Mouse (Mus musculus): ENCODE measurements around the gene Ergic2. TPM values are rescaled to one million over a fixed set of nuclear protein-coding genes. Genes with fewer than 3 reads are reported as not detected.

The Ergic2 gene
- polyA plus RNA-seq, 1 experiment from 2014 or later, result 213 TPM

GRCm38 (mm10) chr6:148222686-148223085 lies 10.5 kb upstream of the Ergic2 start:
- H3K9me3 ChIP-seq (ENCODE audit: control insufficient read depth, low read length), result no peaks in the 10 kb centered on the region
- no peak for ATAC-seq (replicated peaks; ENCODE audit: low FRiP score)
- no peak overlapping the region for H3K4me3 ChIP-seq (ENCODE audit: low read depth, low read length)
- no peaks in the 10 kb centered on the region for H3K36me3 ChIP-seq (ENCODE audit: control insufficient read depth, insufficient read depth, low read length)
- WGBS, result 73% methylated on average over 2 of the region's 2 CpGs
- H3K27me3 ChIP-seq (ENCODE audit: control insufficient read depth, insufficient read depth, low read length), result no peaks in the 10 kb centered on the region
- H3K9ac ChIP-seq (ENCODE audit: low read length), result no peak overlapping the region
- DNase-seq (ENCODE audit: low spot score), result no peak
- no peak overlapping the region for H3K27ac ChIP-seq (ENCODE audit: low read depth, low read length)
- H3K4me2 ChIP-seq (ENCODE audit: low read depth, low read length, severe bottlenecking), result no peak overlapping the region
- H3K4me1 ChIP-seq (replicated peaks; ENCODE audit: control insufficient read depth, insufficient read depth, low read length), result no peaks in the 10 kb centered on the region

- no peaks in the 10 kb centered on the region for H3K9me3 ChIP-seq (ENCODE audit: control insufficient read depth, low read length)
- no peaks in the 10 kb centered on the region for H3K4me1 ChIP-seq (replicated peaks; ENCODE audit: control insufficient read depth, insufficient read depth, low read length)
- H3K4me3 ChIP-seq (ENCODE audit: low read depth, low read length), result no peak overlapping the region
- no peaks in the 10 kb centered on the region for H3K27me3 ChIP-seq (ENCODE audit: control insufficient read depth, insufficient read depth, low read length)
- no peaks in the 10 kb centered on the region for H3K36me3 ChIP-seq (ENCODE audit: control insufficient read depth, insufficient read depth, low read length)
- WGBS, result 89% methylated on average over 2 of the region's 2 CpGs
- H3K9ac ChIP-seq (ENCODE audit: low read length), result no peak overlapping the region
- H3K4me2 ChIP-seq (ENCODE audit: low read depth, low read length, severe bottlenecking), result no peak overlapping the region
- H3K27ac ChIP-seq (ENCODE audit: low read depth, low read length), result no peak overlapping the region
- no peak for ATAC-seq (replicated peaks; ENCODE audit: low FRiP score)
- no peak for DNase-seq (ENCODE audit: low spot score)
Measured at GRCm38 (mm10) chr6:148218235-148219076, 6.3 kb upstream of the Ergic2 start.

GRCm38 (mm10) chr6:148216752-148217151 lies 4.6 kb upstream of the Ergic2 start:
- Histone ChIP-seq H3K4me2 (ENCODE audit: low read depth, low read length, severe bottlenecking) (no peak overlapping the region), H3K27ac (ENCODE audit: low read depth, low read length) (no peak overlapping the region), H3K9ac (ENCODE audit: low read length) (no peak overlapping the region), H3K4me1 (replicated peaks; ENCODE audit: control insufficient read depth, insufficient read depth, low read length) (no peaks in the 10 kb centered on the region), H3K36me3 (ENCODE audit: control insufficient read depth, insufficient read depth, low read length) (no peaks in the 10 kb centered on the region), H3K27me3 (ENCODE audit: control insufficient read depth, insufficient read depth, low read length) (no peaks in the 10 kb centered on the region), H3K4me3 (ENCODE audit: low read depth, low read length) (no peak overlapping the region), H3K9me3 (ENCODE audit: control insufficient read depth, low read length) (no peaks in the 10 kb centered on the region)
- DNase-seq (ENCODE audit: low spot score) (no peak), ATAC-seq (replicated peaks; ENCODE audit: low FRiP score) (no peak)
- 92% methylated on average over 4 of the region's 4 CpGs for WGBS

- no peaks in the 10 kb centered on the region for H3K27me3 ChIP-seq (ENCODE audit: control insufficient read depth, insufficient read depth, low read length)
- 11% methylated on average over 5 of the region's 5 CpGs for WGBS
- DNase-seq (ENCODE audit: low spot score), result peak; percentile 61
- no peaks in the 10 kb centered on the region for H3K9me3 ChIP-seq (ENCODE audit: control insufficient read depth, low read length)
- H3K4me2 ChIP-seq (ENCODE audit: low read depth, low read length, severe bottlenecking), result no peak overlapping the region
- no peak for ATAC-seq (replicated peaks; ENCODE audit: low FRiP score)
- no peaks in the 10 kb centered on the region for H3K4me1 ChIP-seq (replicated peaks; ENCODE audit: control insufficient read depth, insufficient read depth, low read length)
- no peak overlapping the region for H3K27ac ChIP-seq (ENCODE audit: low read depth, low read length)
- no peak overlapping the region for H3K9ac ChIP-seq (ENCODE audit: low read length)
- H3K4me3 ChIP-seq (ENCODE audit: low read depth, low read length), result no peak overlapping the region
- no peaks in the 10 kb centered on the region for H3K36me3 ChIP-seq (ENCODE audit: control insufficient read depth, insufficient read depth, low read length)
Measured at GRCm38 (mm10) chr6:148214765-148215164, 2.6 kb upstream of the Ergic2 start.

- Histone ChIP-seq H3K4me2 (ENCODE audit: low read depth, low read length, severe bottlenecking) (peak overlapping the region; percentile 76), H3K9me3 (ENCODE audit: control insufficient read depth, low read length) (no peaks in the 10 kb centered on the region)
- no peak for DNase-seq (ENCODE audit: low spot score)
Measured at GRCm38 (mm10) chr6:148211391-148211876, 740 bp downstream of the Ergic2 start.

GRCm38 (mm10) chr6:148207522-148207921 lies 4.7 kb downstream of the Ergic2 start:
- ATAC-seq (replicated peaks; ENCODE audit: low FRiP score), result no peak
- Histone ChIP-seq H3K4me1 (replicated peaks; ENCODE audit: control insufficient read depth, insufficient read depth, low read length) (no peaks in the 10 kb centered on the region), H3K9me3 (ENCODE audit: control insufficient read depth, low read length) (no peaks in the 10 kb centered on the region), H3K27ac (ENCODE audit: low read depth, low read length) (no peak overlapping the region), H3K9ac (ENCODE audit: low read length) (no peak overlapping the region), H3K4me3 (ENCODE audit: low read depth, low read length) (no peak overlapping the region), H3K36me3 (ENCODE audit: control insufficient read depth, insufficient read depth, low read length) (no peaks in the 10 kb centered on the region; the same call in 1 of the 2 replicates), H3K27me3 (ENCODE audit: control insufficient read depth, insufficient read depth, low read length) (no peaks in the 10 kb centered on the region), H3K4me2 (ENCODE audit: low read depth, low read length, severe bottlenecking) (no peak overlapping the region)
- 87% methylated on average over 1 of the region's 1 CpGs for WGBS
- DNase-seq (ENCODE audit: low spot score), result no peak

More at GRCm38 (mm10) chr6:148211391-148211876, 740 bp downstream of the Ergic2 start:
- under 1% methylated on average over 51 of the region's 51 CpGs for WGBS
- Histone ChIP-seq H3K9ac (ENCODE audit: low read length) (peak overlapping the region; percentile 93), H3K27me3 (ENCODE audit: control insufficient read depth, insufficient read depth, low read length) (no peaks in the 10 kb centered on the region), H3K27ac (ENCODE audit: low read depth, low read length) (peak overlapping the region; percentile 76), H3K4me1 (replicated peaks; ENCODE audit: control insufficient read depth, insufficient read depth, low read length) (no peaks in the 10 kb centered on the region), H3K36me3 (ENCODE audit: control insufficient read depth, insufficient read depth, low read length) (no peaks in the 10 kb centered on the region), H3K4me3 (ENCODE audit: low read depth, low read length) (peak overlapping the region; percentile 98)
- ATAC-seq (replicated peaks; ENCODE audit: low FRiP score), result peak; percentile 70

- Histone ChIP-seq H3K4me2 (ENCODE audit: low read depth, low read length, severe bottlenecking) (no peak overlapping the region), H3K4me1 (replicated peaks; ENCODE audit: control insufficient read depth, insufficient read depth, low read length) (no peaks in the 10 kb centered on the region), H3K27me3 (ENCODE audit: control insufficient read depth, insufficient read depth, low read length) (no peaks in the 10 kb centered on the region), H3K36me3 (ENCODE audit: control insufficient read depth, insufficient read depth, low read length) (no peaks in the 10 kb centered on the region; the same call in 1 of the 2 replicates), H3K9ac (ENCODE audit: low read length) (no peak overlapping the region), H3K27ac (ENCODE audit: low read depth, low read length) (no peak overlapping the region), H3K4me3 (ENCODE audit: low read depth, low read length) (no peak overlapping the region), H3K9me3 (ENCODE audit: control insufficient read depth, low read length) (no peaks in the 10 kb centered on the region)
- ATAC-seq (replicated peaks; ENCODE audit: low FRiP score), result no peak
- 96% methylated on average over 1 of the region's 1 CpGs for WGBS
- no peak for DNase-seq (ENCODE audit: low spot score)
Measured at GRCm38 (mm10) chr6:148205134-148205533, 7.0 kb downstream of the Ergic2 start.

GRCm38 (mm10) chr6:148199729-148200128 lies 12.4 kb downstream of the Ergic2 start:
- Histone ChIP-seq H3K4me2 (ENCODE audit: low read depth, low read length, severe bottlenecking) (no peak overlapping the region), H3K9ac (ENCODE audit: low read length) (no peak overlapping the region), H3K36me3 (ENCODE audit: control insufficient read depth, insufficient read depth, low read length) (no peaks in the 10 kb centered on the region; the same call in 1 of the 2 replicates), H3K4me3 (ENCODE audit: low read depth, low read length) (no peak overlapping the region), H3K4me1 (replicated peaks; ENCODE audit: control insufficient read depth, insufficient read depth, low read length) (no peaks in the 10 kb centered on the region), H3K9me3 (ENCODE audit: control insufficient read depth, low read length) (no peaks in the 10 kb centered on the region), H3K27ac (ENCODE audit: low read depth, low read length) (no peak overlapping the region), H3K27me3 (ENCODE audit: control insufficient read depth, insufficient read depth, low read length) (no peaks in the 10 kb centered on the region)
- no peak for ATAC-seq (replicated peaks; ENCODE audit: low FRiP score)
- 91% methylated on average over 3 of the region's 3 CpGs for WGBS
- DNase-seq (ENCODE audit: low spot score), result no peak

Data from forebrain, embryonic 11.5 days (tissue).